Mouse (Mus musculus) erythroblast, adult 5-6 weeks (primary cell): ENCODE results near the gene Grhl1. TPM values are rescaled to one million over a fixed set of nuclear protein-coding genes. Genes with fewer than 3 reads are reported as not detected.

Experiments used
- ATAC-seq: replicated peaks from 2 replicates; pipeline ENCODE4 v1.8.0; 2016; ENCODE audit warnings: moderate number of reproducible peaks, mild to moderate bottlenecking, moderate TSS enrichment, inconsistent platforms; ENCODE audit not compliant: poor library complexity, low FRiP score, severe bottlenecking
- total RNA-seq, 2 experiments: library from RNA; stranded (forward) in 1 of 2; stranded (reverse) in 1 of 2; fragments of 150-400 nt in 1 of 2; fragments of 200-764, 138-1000 nt in 1 of 2; gene quantifications; 2 replicates each; pipeline versions ENCODE4 v1.2.3 to v1.2.4; 2015 to 2017; ENCODE audit warnings: low replicate concordance in 2 of 2

Grhl1 gene
- total RNA-seq, 2 experiments from 2014 or later: 0.96 TPM; not detected in 1

DNA sequence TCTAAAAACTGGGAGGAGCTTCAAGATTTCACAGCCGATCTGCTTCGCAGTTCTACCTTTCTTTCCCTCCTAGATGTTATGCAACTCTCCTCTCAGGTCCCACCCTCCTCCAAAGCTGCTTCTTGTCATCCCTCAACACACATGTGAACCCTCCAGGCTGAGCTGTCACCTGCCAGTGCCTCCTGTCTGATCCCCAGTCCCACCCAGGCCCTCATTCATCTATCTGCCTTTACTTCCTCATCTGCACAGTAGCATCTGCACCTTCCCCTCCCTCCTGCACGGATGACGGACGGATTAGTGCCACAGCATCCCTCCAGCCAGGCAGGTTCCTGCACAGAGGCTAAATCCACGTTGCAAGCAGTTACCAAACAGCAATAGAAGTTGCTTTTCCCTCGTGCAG, 14.1 kb downstream of the Grhl1 start:
- ATAC-seq: no peak

- ATAC-seq: no peak
These were observed 18.3 kb downstream of the Grhl1 start for GRCm38 (mm10) chr12:24590371-24590770.

GRCm38 (mm10) chr12:24592055-24592454, 20.0 kb downstream of the Grhl1 start:
- no peak for ATAC-seq

GRCm38 (mm10) chr12:24592956-24593672, 21.0 kb downstream of the Grhl1 start:
- no peak for ATAC-seq

DNA sequence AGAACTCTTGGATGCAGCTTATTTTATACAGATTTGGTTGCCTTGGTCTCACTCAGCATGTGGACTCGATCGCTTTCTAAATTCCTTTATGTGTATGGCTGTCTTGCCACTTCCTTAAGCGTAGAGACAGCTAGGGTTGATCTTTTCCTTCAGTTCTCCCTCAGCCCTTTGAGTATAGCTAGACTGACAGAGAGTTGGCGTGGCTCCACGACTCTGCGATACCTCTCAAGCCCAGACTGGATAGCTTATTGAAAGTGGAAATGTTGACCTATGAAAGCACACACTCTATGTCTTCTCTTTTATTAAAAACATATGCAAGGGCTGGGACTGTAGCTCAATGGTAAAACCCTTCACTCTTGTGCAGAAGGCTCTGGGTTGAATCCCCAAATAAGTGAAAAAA, 25.3 kb downstream of the Grhl1 start:
- ATAC-seq: no peak

DNA sequence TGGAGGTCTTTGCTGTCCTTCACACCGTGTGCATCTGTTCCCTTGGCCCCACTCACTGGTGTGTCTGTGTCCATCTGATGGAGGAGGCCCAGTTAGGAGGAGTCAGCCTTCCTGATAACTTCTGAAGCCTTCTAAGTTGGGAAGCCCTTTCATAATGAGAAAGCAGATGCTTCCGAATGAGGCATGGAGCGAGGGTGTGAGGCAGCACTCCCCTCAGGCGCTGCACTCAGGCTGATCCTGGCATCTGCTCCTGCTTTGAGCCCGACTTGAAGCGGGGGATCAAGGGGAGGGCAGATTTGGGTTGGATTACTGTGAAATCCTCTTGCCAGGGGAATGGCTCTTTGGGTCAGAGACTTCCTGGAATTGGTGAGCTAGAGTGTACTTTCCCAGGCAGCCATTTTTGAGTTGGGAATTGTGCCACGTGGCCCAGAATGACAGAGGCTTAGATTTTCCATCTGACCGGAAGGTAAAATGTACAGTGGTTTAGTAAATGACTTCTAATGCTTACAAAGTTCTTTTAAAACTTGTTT, 27.3 kb downstream of the Grhl1 start:
- no peak for ATAC-seq

DNA sequence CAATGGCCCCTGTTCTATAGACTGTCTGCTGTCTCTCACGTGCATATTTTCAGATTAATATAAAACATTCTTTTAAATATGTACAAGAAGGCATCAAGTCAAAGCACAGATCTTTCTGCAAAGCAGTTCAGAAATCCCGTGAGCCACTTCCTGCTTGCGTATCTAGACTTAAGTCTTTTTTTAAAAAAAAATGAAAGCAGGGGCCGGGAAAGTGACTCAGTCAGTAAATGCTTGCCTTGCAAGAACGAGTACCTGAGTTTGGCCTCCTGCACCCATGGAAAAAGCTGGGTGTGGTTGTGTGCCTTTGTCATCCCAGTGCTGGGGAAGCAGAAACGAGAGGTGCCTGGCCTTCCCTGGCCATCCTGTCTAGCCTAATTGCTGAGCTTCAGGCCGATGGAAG, 28.0 kb downstream of the Grhl1 start:
- no peak for ATAC-seq

GRCm38 (mm10) chr12:24600806-24601205, 28.7 kb downstream of the Grhl1 start:
- ATAC-seq: peak; percentile 67

GRCm38 (mm10) chr12:24603266-24603665, 31.2 kb downstream of the Grhl1 start:
- ATAC-seq: 0 out of 2 replicates have a peak, but pooled peaks have one; percentile 57

GRCm38 (mm10) chr12:24606166-24606565, 34.1 kb downstream of the Grhl1 start:
- ATAC-seq: no peak

DNA sequence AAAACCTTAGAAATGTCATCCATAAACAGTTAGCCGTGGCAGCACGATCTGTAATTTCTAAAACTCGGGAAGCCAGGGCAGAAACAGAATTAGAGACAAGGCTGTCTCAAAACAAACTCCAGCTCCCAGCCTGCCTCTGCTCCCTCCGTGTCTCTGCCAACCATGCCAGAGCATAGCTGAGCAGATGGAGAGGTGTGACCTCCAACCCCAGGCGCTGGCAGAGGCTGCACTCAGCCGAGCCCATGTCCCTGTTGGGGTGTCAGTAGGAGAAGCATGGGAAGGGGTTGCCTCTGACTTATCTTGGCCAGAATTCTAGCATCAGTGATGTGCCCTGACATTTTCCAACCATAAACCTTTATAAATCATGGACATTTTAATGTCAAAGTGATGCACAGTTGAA, 40.5 kb downstream of the Grhl1 start:
- no peak for ATAC-seq

GRCm38 (mm10) chr12:24614452-24615075, 42.5 kb downstream of the Grhl1 start:
- no peak for ATAC-seq

DNA sequence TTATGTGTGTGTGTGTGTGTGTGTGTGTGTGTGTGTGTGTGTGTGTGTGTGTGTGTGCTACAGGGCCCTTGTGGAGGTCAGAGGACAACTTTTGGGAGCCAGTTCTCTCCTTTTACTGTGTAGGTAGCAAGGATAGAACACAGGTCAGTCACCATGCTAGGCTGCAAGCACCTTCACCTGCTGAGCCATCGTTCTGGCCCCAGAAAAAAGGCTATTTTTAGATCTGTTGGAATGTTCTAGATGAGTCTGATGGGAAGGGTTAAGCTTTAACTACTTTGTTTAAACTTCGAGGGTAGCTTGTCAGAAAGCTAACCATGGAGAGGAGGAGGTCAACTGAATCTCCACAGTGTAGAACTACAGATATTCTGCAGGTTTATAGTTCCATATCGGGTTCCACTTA, 43.1 kb downstream of the Grhl1 start:
- ATAC-seq: no peak

- no peak for ATAC-seq
These were observed 47.4 kb downstream of the Grhl1 start for GRCm38 (mm10) chr12:24619436-24619835.

GRCm38 (mm10) chr12:24623486-24624251, 51.6 kb downstream of the Grhl1 start:
- ATAC-seq: no peak

- ATAC-seq: no peak
These were observed 54.3 kb downstream of the Grhl1 start for GRCm38 (mm10) chr12:24626401-24626800.

DNA sequence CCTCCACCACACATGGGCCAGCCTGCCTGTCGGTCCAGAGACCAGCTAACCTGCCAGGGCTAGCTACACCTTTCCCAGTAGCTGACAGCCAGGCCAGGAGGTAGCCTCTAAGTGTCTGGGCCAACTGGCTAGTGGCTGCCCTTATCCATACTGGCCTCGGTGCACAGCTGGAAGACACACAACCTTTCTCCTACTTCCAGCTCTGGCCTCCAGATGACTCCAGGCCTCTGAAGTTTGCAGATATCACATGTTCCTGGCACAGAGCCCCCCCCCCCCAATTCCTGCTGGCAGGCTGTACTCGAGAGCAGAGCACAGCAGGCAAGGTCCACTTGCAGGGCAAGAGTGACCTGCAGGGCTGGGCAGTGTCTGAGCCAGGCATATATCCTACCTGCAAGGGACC, 55.1 kb downstream of the Grhl1 start:
- no peak for ATAC-seq

DNA sequence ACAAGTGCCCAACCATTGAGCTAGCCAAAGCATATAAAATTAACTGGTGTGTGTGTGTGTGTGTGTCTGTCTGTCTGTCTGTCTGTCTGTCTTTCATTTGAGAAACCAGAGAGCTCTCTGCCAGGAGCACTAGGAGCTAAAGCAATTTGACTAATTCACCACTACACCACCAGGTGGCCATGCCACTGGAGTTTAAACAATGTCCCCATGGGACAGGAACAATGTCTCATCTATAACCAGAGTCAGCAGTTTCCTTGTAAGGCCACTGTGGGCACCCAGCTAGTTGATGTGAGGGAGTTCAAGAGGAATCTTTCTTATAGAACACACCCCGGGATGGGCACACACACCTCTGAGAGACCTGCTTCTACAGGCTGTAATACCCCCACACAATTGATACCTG, 58.1 kb downstream of the Grhl1 start:
- ATAC-seq: peak; percentile 37

- no peak for ATAC-seq
These were observed 60.3 kb downstream of the Grhl1 start for GRCm38 (mm10) chr12:24632404-24632803.

DNA sequence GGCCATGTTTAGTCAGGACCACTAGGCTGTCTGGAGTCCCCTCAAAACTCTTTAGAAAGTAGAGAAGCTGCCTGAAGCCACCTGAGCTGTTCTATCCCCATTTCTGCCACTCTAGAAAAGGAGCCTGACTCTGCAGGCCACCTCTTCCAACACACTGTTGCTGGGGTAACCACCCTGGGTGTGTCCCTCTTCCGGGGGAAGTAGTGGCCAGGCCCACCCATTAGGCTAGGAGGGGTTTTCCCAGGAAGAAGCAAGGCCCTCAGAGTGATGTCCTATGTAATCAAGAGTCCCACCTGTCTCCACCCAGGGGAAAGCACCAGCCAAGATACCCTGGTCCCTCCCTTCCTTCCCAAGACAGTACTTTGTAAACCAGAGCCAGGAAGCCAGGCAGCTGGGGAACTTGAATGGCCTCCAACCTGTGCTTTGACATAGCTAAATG, 61.7 kb downstream of the Grhl1 start:
- ATAC-seq: peak; percentile 80

DNA sequence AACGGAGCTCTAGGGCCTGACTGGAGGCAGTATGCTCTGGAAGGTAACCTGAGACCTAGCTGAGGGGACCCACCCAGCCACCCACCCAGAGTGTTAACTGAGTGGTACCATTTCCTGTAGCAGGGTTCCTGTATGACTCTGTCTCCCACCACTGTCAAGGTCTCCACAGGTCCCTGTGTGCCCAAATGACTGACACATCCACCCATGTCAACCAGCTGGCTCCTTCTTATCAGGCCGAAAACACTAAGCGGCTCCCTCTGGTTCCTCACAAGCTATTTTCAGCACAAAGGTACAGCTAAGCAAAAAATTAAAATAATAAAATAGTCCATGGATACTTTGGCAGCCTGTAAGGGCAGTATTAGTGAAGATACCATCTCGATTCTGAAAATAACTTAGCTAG, 62.1 kb downstream of the Grhl1 start:
- peak; percentile 49 for ATAC-seq
